Mouse (Mus musculus) MEL (cell line): ENCODE results near the gene Gm20388. TPM values are rescaled to one million over a fixed set of nuclear protein-coding genes. Genes with fewer than 3 reads are reported as not detected.

Source experiments
- DNase-seq: peaks from one replicate; pipeline ENCODE4 v3.0.0; 2011; ENCODE audit warnings: low read depth, low spot score
- H3K27ac ChIP-seq: 2 replicates; pipeline ENCODE4 v1.5.1; 2012; ENCODE audit warnings: low read depth, mild to moderate bottlenecking, control low read depth, low read length, moderate library complexity; ENCODE audit not compliant: control insufficient read depth
- H3K27me3 ChIP-seq, 2 experiments: fragments of 150-350 bp in 1 of 2; sonication (generic) in 1 of 2; 2 replicates each; pipeline ENCODE4 v1.6.1; 2012; ENCODE audit warnings: low read length in 2 of 2, mild to moderate bottlenecking in 2 of 2, improper control_type of control experiment in 1 of 2, moderate library complexity in 1 of 2; ENCODE audit not compliant: insufficient read depth in 2 of 2, control insufficient read depth in 1 of 2
- H3K36me3 ChIP-seq, 2 experiments: 2 replicates each; pipeline ENCODE4 v1.6.1; 2012 to 2014; ENCODE audit warnings: low read length in 2 of 2, improper control_type of control experiment in 1 of 2, inconsistent platforms in 1 of 2, mild to moderate bottlenecking in 1 of 2; ENCODE audit not compliant: insufficient read depth in 2 of 2, control insufficient read depth in 1 of 2
- H3K4me1 ChIP-seq, 2 experiments: fragments of 150-350 bp in 1 of 2; sonication (generic) in 1 of 2; 2 replicates each; pipeline ENCODE4 v1.6.1; 2012; ENCODE audit warnings: low read length in 2 of 2, improper control_type of control experiment in 1 of 2, mild to moderate bottlenecking in 1 of 2; ENCODE audit not compliant: insufficient read depth in 2 of 2, control insufficient read depth in 1 of 2
- H3K4me3 ChIP-seq, 2 experiments: fragments of 150-350 bp in 1 of 2; sonication (generic) in 1 of 2; 2 replicates each; pipeline ENCODE4 v1.5.1; 2012; ENCODE audit warnings: low read depth in 2 of 2, low read length in 2 of 2, mild to moderate bottlenecking in 2 of 2, moderate library complexity in 2 of 2, control low read depth in 1 of 2, improper control_type of control experiment in 1 of 2; ENCODE audit not compliant: control insufficient read depth in 1 of 2, insufficient read depth in 1 of 2
- H3K79me2 ChIP-seq: 2 replicates; pipeline ENCODE4 v1.6.1; 2012; ENCODE audit warnings: mild to moderate bottlenecking, low read length, moderate library complexity; ENCODE audit not compliant: control insufficient read depth, poor library complexity, insufficient read depth
- H3K9ac ChIP-seq: 2 replicates; pipeline ENCODE4 v1.6.1; 2012; ENCODE audit warnings: low read depth, mild to moderate bottlenecking, control low read depth, low read length, moderate library complexity; ENCODE audit not compliant: control insufficient read depth, poor library complexity, severe bottlenecking
- H3K9me3 ChIP-seq: fragments of 150-350 bp; sonication (generic); replicated peaks from 2 replicates; pipeline ENCODE4 v1.6.1; 2012; ENCODE audit warnings: mild to moderate bottlenecking, low read length, improper control_type of control experiment, moderate library complexity; ENCODE audit not compliant: insufficient read depth
- BHLHE40 ChIP-seq: IDR thresholded peaks from 2 replicates; pipeline ENCODE4 v1.6.1; 2012; ENCODE audit warnings: low read depth, mild to moderate bottlenecking, inconsistent platforms, low read length, improper control_type of control experiment, borderline replicate concordance
- CHD1 ChIP-seq: IDR thresholded peaks from 2 replicates; pipeline ENCODE4 v1.6.1; 2012; ENCODE audit warnings: low read depth, mild to moderate bottlenecking, inconsistent platforms, low read length, improper control_type of control experiment
- CHD2 ChIP-seq: IDR thresholded peaks from 2 replicates; pipeline ENCODE4 v1.6.1; 2011; ENCODE audit warnings: low read length, improper control_type of control experiment
- CTCF ChIP-seq, 3 experiments: IDR thresholded peaks in 2 of 3; conservative IDR thresholded peaks in 1 of 3; 2 replicates each; pipeline ENCODE4 v1.5.1; 2011 to 2012; ENCODE audit warnings: low read length in 3 of 3, low read depth in 2 of 3, mild to moderate bottlenecking in 2 of 3, improper control_type of control experiment in 1 of 3, inconsistent platforms in 1 of 3, mixed read lengths in 1 of 3, moderate library complexity in 1 of 3; ENCODE audit not compliant: control insufficient read depth in 1 of 3, insufficient read depth in 1 of 3, poor library complexity in 1 of 3, severe bottlenecking in 1 of 3
- EP300 ChIP-seq, 2 experiments: IDR thresholded peaks; 2 replicates each; pipeline ENCODE4 v1.6.1; 2011; ENCODE audit warnings: improper control_type of control experiment in 2 of 2, low read length in 2 of 2, low read depth in 1 of 2, mild to moderate bottlenecking in 1 of 2
- ETS1 ChIP-seq: IDR thresholded peaks from 2 replicates; pipeline ENCODE4 v1.6.1; 2012; ENCODE audit warnings: low read depth, mild to moderate bottlenecking, inconsistent platforms, low read length, improper control_type of control experiment, moderate library complexity
- GABPA ChIP-seq: IDR thresholded peaks from 2 replicates; pipeline ENCODE4 v1.6.1; 2012; ENCODE audit warnings: low read depth, mild to moderate bottlenecking, inconsistent platforms, low read length, improper control_type of control experiment, moderate library complexity
- JUND ChIP-seq: IDR thresholded peaks from 2 replicates; pipeline ENCODE4 v1.6.1; 2011; ENCODE audit warnings: low read depth, mild to moderate bottlenecking, improper control_type of control experiment, low read length
- KAT2A ChIP-seq: conservative IDR thresholded peaks from 2 replicates; pipeline ENCODE4 v1.6.1; 2012; ENCODE audit warnings: low read depth, low read length, improper control_type of control experiment, inconsistent platforms
- MAFK ChIP-seq: IDR thresholded peaks from 2 replicates; pipeline ENCODE4 v1.6.1; 2011; ENCODE audit warnings: low read depth, mild to moderate bottlenecking, low read length, improper control_type of control experiment, borderline replicate concordance
- MAX ChIP-seq: IDR thresholded peaks from 2 replicates; pipeline ENCODE4 v1.6.1; 2011; ENCODE audit warnings: low read length, improper control_type of control experiment
- MAZ ChIP-seq: IDR thresholded peaks from 2 replicates; pipeline ENCODE4 v1.6.1; 2012; ENCODE audit warnings: low read depth, mild to moderate bottlenecking, inconsistent platforms, low read length, improper control_type of control experiment
- MEF2A ChIP-seq: IDR thresholded peaks from 2 replicates; pipeline ENCODE4 v1.6.1; 2014; ENCODE audit warnings: low read depth, mild to moderate bottlenecking, inconsistent platforms, low read length, improper control_type of control experiment; ENCODE audit not compliant: poor library complexity, insufficient replicate concordance, severe bottlenecking; ENCODE audit errors: extremely low read depth
- MXI1 ChIP-seq: IDR thresholded peaks from 2 replicates; pipeline ENCODE4 v1.6.1; 2011; ENCODE audit warnings: mild to moderate bottlenecking, low read depth, low read length, improper control_type of control experiment
- MYB ChIP-seq: IDR thresholded peaks from 2 replicates; pipeline ENCODE4 v1.6.1; 2011; ENCODE audit warnings: mild to moderate bottlenecking, low read depth, low read length, improper control_type of control experiment
- MYC ChIP-seq: IDR thresholded peaks from 2 replicates; pipeline ENCODE4 v1.6.1; 2011; ENCODE audit warnings: low read depth, mild to moderate bottlenecking, low read length, improper control_type of control experiment, moderate library complexity
- NRF1 ChIP-seq: IDR thresholded peaks from 2 replicates; pipeline ENCODE4 v1.6.1; 2014; ENCODE audit warnings: low read depth, mild to moderate bottlenecking, inconsistent platforms, low read length, improper control_type of control experiment, moderate library complexity; ENCODE audit not compliant: poor library complexity, insufficient read depth, severe bottlenecking
- POLR2A ChIP-seq, 2 experiments: IDR thresholded peaks; 2 replicates each; pipeline ENCODE4 v1.6.1; 2011 to 2012; ENCODE audit warnings: low read length in 2 of 2, mild to moderate bottlenecking in 2 of 2, control low read depth in 1 of 2, improper control_type of control experiment in 1 of 2, low read depth in 1 of 2, moderate library complexity in 1 of 2; ENCODE audit not compliant: control insufficient read depth in 1 of 2, insufficient read depth in 1 of 2, poor library complexity in 1 of 2
- POLR2AphosphoS2 ChIP-seq: IDR thresholded peaks from 2 replicates; pipeline ENCODE4 v1.6.1; 2011; ENCODE audit warnings: low read length, improper control_type of control experiment
- POLR2AphosphoS5 ChIP-seq: IDR thresholded peaks from 2 replicates; pipeline ENCODE4 v1.6.1; 2012; ENCODE audit warnings: low read depth, borderline replicate concordance, mild to moderate bottlenecking, inconsistent platforms, low read length, moderate library complexity, mixed read lengths
- RAD21 ChIP-seq: IDR thresholded peaks from 2 replicates; pipeline ENCODE4 v1.6.1; 2011; ENCODE audit warnings: mild to moderate bottlenecking, low read depth, low read length, improper control_type of control experiment
- RCOR1 ChIP-seq: IDR thresholded peaks from 2 replicates; pipeline ENCODE4 v1.6.1; 2012; ENCODE audit warnings: low read depth, mild to moderate bottlenecking, inconsistent platforms, low read length, improper control_type of control experiment
- SMC3 ChIP-seq: IDR thresholded peaks from 2 replicates; pipeline ENCODE4 v1.6.1; 2011; ENCODE audit warnings: low read depth, low read length, improper control_type of control experiment
- TAL1 ChIP-seq: IDR thresholded peaks from 2 replicates; pipeline ENCODE4 v1.6.1; 2012; ENCODE audit warnings: mild to moderate bottlenecking, inconsistent platforms, low read length, moderate library complexity, mixed read lengths
- TCF12 ChIP-seq: IDR thresholded peaks from 2 replicates; pipeline ENCODE4 v1.6.1; 2014; ENCODE audit warnings: low read depth, mild to moderate bottlenecking, inconsistent platforms, low read length, improper control_type of control experiment, moderate library complexity
- UBTF ChIP-seq: IDR thresholded peaks from 2 replicates; pipeline ENCODE4 v1.6.1; 2012; ENCODE audit warnings: low read depth, mild to moderate bottlenecking, inconsistent platforms, low read length, improper control_type of control experiment, moderate library complexity, borderline replicate concordance; ENCODE audit not compliant: insufficient read depth
- USF1 ChIP-seq: IDR thresholded peaks from 2 replicates; pipeline ENCODE4 v1.6.1; 2014; ENCODE audit warnings: low read depth, mild to moderate bottlenecking, inconsistent platforms, low read length, improper control_type of control experiment, moderate library complexity
- USF2 ChIP-seq, 2 experiments: IDR thresholded peaks; 2 replicates each; pipeline ENCODE4 v1.6.1; 2011 to 2012; ENCODE audit warnings: improper control_type of control experiment in 2 of 2, low read length in 2 of 2, borderline replicate concordance in 1 of 2, inconsistent platforms in 1 of 2, low read depth in 1 of 2, mild to moderate bottlenecking in 1 of 2; ENCODE audit not compliant: insufficient read depth in 1 of 2
- ZC3H11A ChIP-seq: IDR thresholded peaks from 2 replicates; pipeline ENCODE4 v1.6.1; 2012; ENCODE audit warnings: low read depth, mild to moderate bottlenecking, inconsistent platforms, low read length, improper control_type of control experiment
- ZKSCAN1 ChIP-seq: IDR thresholded peaks from 2 replicates; pipeline ENCODE4 v1.6.1; 2012; ENCODE audit warnings: low read depth, mild to moderate bottlenecking, inconsistent platforms, low read length, improper control_type of control experiment, moderate library complexity
- ZNF384 ChIP-seq: IDR thresholded peaks from 2 replicates; pipeline ENCODE4 v1.6.1; 2012; ENCODE audit warnings: low read depth, mild to moderate bottlenecking, inconsistent platforms, low read length, improper control_type of control experiment
- polyA plus RNA-seq, 2 experiments: library from polyadenylated mRNA; stranded (reverse) in 1 of 2; unstranded in 1 of 2; fragments of >175 nt in 1 of 2; fragments of >200 nt in 1 of 2; gene quantifications; 2 replicates each; pipeline versions ENCODE4 v1.2.1 to v1.2.4; 2012; ENCODE audit warnings: low replicate concordance in 2 of 2, low read depth in 1 of 2; ENCODE audit not compliant: insufficient read length in 2 of 2, insufficient read depth in 1 of 2, missing spikeins in 1 of 2
- total RNA-seq: library from RNA; depleted of rRNA; stranded (reverse); fragments of 300-350 nt; gene quantifications from 2 replicates; pipeline ENCODE4 v1.2.3, GENCODE M21; 2012

Gm20388 gene
- total and polyA plus RNA-seq, 3 experiments: 11.1 to 17.8 TPM; not detected in 1

GRCm38 (mm10) chr8:123854252-123854651 lies 3943.6 kb downstream of the Gm20388 start (continued):
- TF ChIP-seq RAD21 (no peak), UBTF (no peak), BHLHE40 (no peak), USF1 (no peak), ZKSCAN1 (no peak), ETS1 (peak; percentile 84), KAT2A (no peak), CHD2 (no peak), ZC3H11A (no peak; the same call in 1 of the 2 replicates), GABPA (no peak), POLR2A (IDR thresholded peaks at IDR 0.05; ENCODE audit: control insufficient read depth in 1 of 2, insufficient read depth in 1 of 2, low read depth in 1 of 2, low read length in 2 of 2, poor library complexity in 1 of 2) (no peak), POLR2AphosphoS2 (no peak), MYC (no peak), MAX (no peak), JUND (no peak), CTCF (IDR thresholded peaks at IDR 0.05 in 2 of 3, conservative IDR thresholded peaks at IDR 0.05 in 1 of 3; ENCODE audit: control insufficient read depth in 1 of 3, insufficient read depth in 1 of 3, low read depth in 2 of 3, low read length in 3 of 3, poor library complexity in 1 of 3, severe bottlenecking in 1 of 3) (no peak)

DNA sequence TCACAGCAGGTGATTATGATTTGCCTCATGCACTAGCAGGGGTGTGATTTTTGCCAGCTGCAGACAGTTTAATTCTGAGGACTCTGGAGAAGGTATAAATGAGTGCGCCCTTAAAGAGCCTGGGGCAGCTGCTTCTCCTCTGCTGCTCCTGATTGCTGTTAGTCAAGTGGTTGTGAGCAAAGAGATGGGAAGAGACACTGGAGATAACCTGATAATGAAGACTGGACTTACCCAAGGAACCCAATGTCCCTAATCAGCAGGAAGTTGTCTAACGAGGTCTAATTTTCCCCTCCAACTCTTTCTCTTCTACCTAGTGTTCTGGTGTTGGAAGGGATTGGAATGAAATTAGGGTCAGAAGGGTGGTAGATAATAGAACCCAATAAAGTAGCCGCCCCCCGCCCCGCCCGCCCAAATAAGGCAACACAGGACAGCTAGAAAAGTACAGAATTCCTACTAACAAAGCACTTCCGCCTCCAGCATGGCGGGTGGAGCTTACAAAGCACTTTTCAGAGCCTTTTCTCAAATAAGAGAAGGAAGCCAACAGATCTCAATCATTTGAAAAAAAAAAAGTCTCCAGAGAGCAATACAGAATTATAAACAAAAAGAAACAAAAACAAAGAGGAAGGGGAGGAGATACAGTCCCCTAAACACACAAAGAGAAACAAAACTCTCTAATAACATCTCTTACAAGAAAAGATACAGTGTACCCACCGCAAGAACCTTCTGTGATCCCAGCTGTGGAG lies 3944.3 kb downstream of the Gm20388 start:
- Histone ChIP-seq H3K27me3 (no peaks in the 10 kb centered on the region), H3K9ac (peak overlapping the region; percentile 50), H3K36me3 (peaks cover 0 to 37% of the 10 kb centered on the region in 2 experiments; a peak in 2 of 4 replicates), H3K4me1 (peaks cover 10 to 32% of the 10 kb centered on the region in 2 experiments), H3K27ac (peak overlapping the region; percentile 85), H3K4me3 (peak overlapping the region; percentile 45 to 55), H3K9me3 (no peaks in the 10 kb centered on the region), H3K79me2 (peaks cover 71% of the 10 kb centered on the region)
- peak; percentile 70 for DNase-seq
- TF ChIP-seq POLR2A (IDR thresholded peaks at IDR 0.05; ENCODE audit: control insufficient read depth in 1 of 2, insufficient read depth in 1 of 2, low read depth in 1 of 2, low read length in 2 of 2, poor library complexity in 1 of 2) (no peak), CHD2 (no peak), CTCF (IDR thresholded peaks at IDR 0.05 in 2 of 3, conservative IDR thresholded peaks at IDR 0.05 in 1 of 3; ENCODE audit: control insufficient read depth in 1 of 3, insufficient read depth in 1 of 3, low read depth in 2 of 3, low read length in 3 of 3, poor library complexity in 1 of 3, severe bottlenecking in 1 of 3) (no peak), UBTF (no peak), EP300 (IDR thresholded peaks at IDR 0.05; ENCODE audit: low read depth in 1 of 2, low read length in 2 of 2) (peak; percentile 31 to 42), NRF1 (no peak), MYB (0 out of 2 replicates have a peak, but pooled peaks have one; percentile 15), SMC3 (no peak), MXI1 (peak; percentile 30; the same call in 1 of the 2 replicates), MAZ (no peak), MAFK (no peak), RCOR1 (peak; percentile 44; the same call in 1 of the 2 replicates), JUND (no peak), USF2 (IDR thresholded peaks at IDR 0.05; ENCODE audit: borderline replicate concordance in 1 of 2, insufficient read depth in 1 of 2, low read depth in 1 of 2, low read length in 2 of 2) (no peak), ZKSCAN1 (no peak), ETS1 (no peak; the same call in 1 of the 2 replicates), TCF12 (peak; percentile 26; the same call in 1 of the 2 replicates), TAL1 (no peak), ZNF384 (peak; percentile 92), CHD1 (no peak), GABPA (no peak), POLR2AphosphoS5 (no peak), USF1 (no peak), MEF2A (no peak), BHLHE40 (no peak)
